Mouse (Mus musculus) ovary, postnatal 14 days (tissue): Measurements from ENCODE around the gene Krt39.

Experiments
- DNase-seq: peaks from one replicate; pipeline ENCODE4 v3.0.0; 2022; ENCODE audit warnings: low spot score

Gene Krt39

GRCm38 (mm10) chr11:99521288-99521860 lies at the start of gene Krt39:
Krt39 (minus strand) TSS chr11:99521338.
- no peak for DNase-seq

- no peak for DNase-seq
Measured at GRCm38 (mm10) chr11:99566530-99566929, 45.4 kb upstream of the Krt39 start, which contains the start of gene Krtap3-1. Krtap3-1 (minus strand) TSS chr11:99566630.

- DNase-seq, result no peak
Measured at GRCm38 (mm10) chr11:99562580-99562979, 41.4 kb upstream of the Krt39 start.

- no peak for DNase-seq
Measured at GRCm38 (mm10) chr11:99559366-99559765, 38.2 kb upstream of the Krt39 start, which contains the start of gene Gm11939. Gm11939 (minus strand) TSS chr11:99559466.

GRCm38 (mm10) chr11:99557976-99558745 lies 37.0 kb upstream of the Krt39 start:
- DNase-seq, result no peak

- no peak for DNase-seq
Measured at GRCm38 (mm10) chr11:99556753-99557152, 35.6 kb upstream of the Krt39 start, which contains the start of gene Krtap3-2. Krtap3-2 (minus strand) TSS chr11:99556853.

GRCm38 (mm10) chr11:99556195-99556594 lies 35.1 kb upstream of the Krt39 start:
- no peak for DNase-seq

- no peak for DNase-seq
Measured at GRCm38 (mm10) chr11:99550765-99551164, 29.6 kb upstream of the Krt39 start, which contains the start of gene Krtap3-3. Krtap3-3 (minus strand) TSS chr11:99550865.

GRCm38 (mm10) chr11:99547892-99548291 lies 26.8 kb upstream of the Krt39 start:
- DNase-seq, result no peak

- DNase-seq, result peak; percentile 17
Measured at GRCm38 (mm10) chr11:99539721-99540120, 18.6 kb upstream of the Krt39 start.

GRCm38 (mm10) chr11:99514098-99514497 lies 7.0 kb downstream of the Krt39 start:
- no peak for DNase-seq

GRCm38 (mm10) chr11:99500095-99500805 lies 20.9 kb downstream of the Krt39 start:
- no peak for DNase-seq

GRCm38 (mm10) chr11:99496460-99496859 lies 24.7 kb downstream of the Krt39 start:
- DNase-seq, result no peak

- DNase-seq, result no peak
Measured at GRCm38 (mm10) chr11:99494741-99495140, 26.4 kb downstream of the Krt39 start.

- no peak for DNase-seq
Measured at GRCm38 (mm10) chr11:99493574-99493850, 27.6 kb downstream of the Krt39 start.

GRCm38 (mm10) chr11:99492733-99493573 lies 28.2 kb downstream of the Krt39 start, which contains the start of gene Krt23:
Krt23 (minus strand) TSS chr11:99493137.
- no peak for DNase-seq

- DNase-seq, result no peak
Measured at GRCm38 (mm10) chr11:99491040-99491439, 30.1 kb downstream of the Krt39 start.

- DNase-seq, result no peak
Measured at GRCm38 (mm10) chr11:99490624-99491023, 30.5 kb downstream of the Krt39 start.

GRCm38 (mm10) chr11:99489233-99489632 lies 31.9 kb downstream of the Krt39 start:
- no peak for DNase-seq

- DNase-seq, result no peak
Measured at GRCm38 (mm10) chr11:99474981-99475380, 46.2 kb downstream of the Krt39 start.

GRCm38 (mm10) chr11:99473433-99473832 lies 47.7 kb downstream of the Krt39 start:
- DNase-seq, result no peak

GRCm38 (mm10) chr11:99472405-99472804 lies 48.7 kb downstream of the Krt39 start:
- DNase-seq, result no peak
